Mouse (Mus musculus) cortical plate, adult 2 months (tissue): Measurements from ENCODE around the gene AI854703. TPM values are rescaled to one million over a fixed set of nuclear protein-coding genes. Genes with fewer than 3 reads are reported as not detected.

Experiments used
- H3K27ac ChIP-seq: fragments of 200-500 bp; 2 replicates; pipeline ENCODE4 v1.5.1; 2012; ENCODE audit warnings: low read length, control low read depth, inconsistent platforms; ENCODE audit not compliant: insufficient read depth
- H3K4me1 ChIP-seq: fragments of 200-500 bp; 2 replicates; pipeline ENCODE4 v1.6.1; 2011; ENCODE audit warnings: low read length; ENCODE audit not compliant: control insufficient read depth, insufficient read depth
- H3K4me3 ChIP-seq: fragments of 200-500 bp; 2 replicates; pipeline ENCODE4 v1.5.1; 2011; ENCODE audit warnings: mild to moderate bottlenecking, low read length, control low read depth; ENCODE audit not compliant: insufficient read depth
- CTCF ChIP-seq: fragments of 200-500 bp; IDR thresholded peaks from 2 replicates; pipeline ENCODE4 v1.5.1; 2011; ENCODE audit warnings: mild to moderate bottlenecking, control low read depth, low read length; ENCODE audit not compliant: insufficient read depth; ENCODE audit errors: extremely low read depth
- POLR2A ChIP-seq: fragments of 200-500 bp; IDR thresholded peaks from 2 replicates; pipeline ENCODE4 v1.6.1; 2011; ENCODE audit warnings: mild to moderate bottlenecking, low read length, control low read depth; ENCODE audit not compliant: insufficient read depth; ENCODE audit errors: extremely low read depth
- polyA plus RNA-seq: library from polyadenylated mRNA; depleted of rRNA; stranded (reverse); fragments of >200 nt; gene quantifications from 2 replicates; pipeline ENCODE4 v1.2.3, GENCODE M21; 2012

AI854703 gene
- polyA plus RNA-seq, 1 experiment = 28.4 TPM

GRCm38 (mm10) chr6:48646995-48647394 is 20.4 kb downstream of the AI854703 start, which contains the start of gene Gimap8:
Gene Gimap8, plus strand, starts transcription at chr6:48647234.
- TF ChIP-seq POLR2A = no peak
- peak; percentile 37; the same call in 1 of the 2 replicates for TF ChIP-seq CTCF
- no peak within 1 kb of the TSS for H3K4me3 ChIP-seq
- no peaks in the 10 kb centered on the region for H3K4me1 ChIP-seq
- no peak within 1 kb of the TSS for H3K27ac ChIP-seq

DNA sequence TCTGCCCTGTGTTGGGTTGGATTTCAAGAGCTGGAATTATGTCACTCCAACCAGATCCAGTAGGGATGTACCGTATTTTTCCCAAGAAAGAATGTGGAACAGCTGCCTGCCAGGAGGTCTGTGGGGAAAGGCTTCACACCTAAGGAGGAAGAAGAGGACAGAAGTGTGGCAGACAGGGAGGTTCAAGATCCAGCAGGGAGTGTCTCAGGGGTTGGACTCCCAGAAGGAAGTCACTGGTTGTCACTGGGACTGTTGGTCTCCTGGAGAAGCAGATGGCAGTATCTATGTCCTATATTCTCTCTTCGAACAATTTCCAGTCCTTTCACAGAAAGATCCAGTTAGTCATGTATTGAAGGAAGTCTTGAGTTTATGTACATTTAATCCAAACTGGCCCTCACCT is 21.0 kb downstream of the AI854703 start:
- Histone ChIP-seq H3K27ac (no peak overlapping the region), H3K4me1 (no peaks in the 10 kb centered on the region), H3K4me3 (no peak overlapping the region)
- no peak for TF ChIP-seq POLR2A
- no peak for TF ChIP-seq CTCF

DNA sequence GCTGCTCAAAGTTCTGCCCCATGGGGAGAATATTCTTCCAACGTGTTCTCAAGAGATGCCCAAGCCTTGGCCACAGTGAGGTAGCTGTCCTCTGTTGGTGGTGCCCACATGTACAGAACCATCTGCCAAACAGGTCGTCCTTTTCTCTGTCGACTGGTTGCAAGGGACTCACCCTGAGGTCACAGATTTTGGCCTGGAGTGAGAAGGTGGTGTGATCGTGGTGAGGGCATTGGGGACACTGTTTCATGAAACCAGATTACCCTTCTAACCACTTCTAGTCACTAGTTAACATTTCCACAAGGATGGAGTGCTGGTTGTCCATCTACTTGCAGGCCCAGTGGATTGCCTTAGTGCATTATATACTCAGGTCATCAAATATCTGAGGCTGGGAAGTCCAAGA is 22.2 kb downstream of the AI854703 start:
- no peak for TF ChIP-seq POLR2A
- TF ChIP-seq CTCF = no peak

GRCm38 (mm10) chr6:48650041-48650440 is 23.5 kb downstream of the AI854703 start:
- Histone ChIP-seq H3K4me3 (no peak overlapping the region), H3K4me1 (no peaks in the 10 kb centered on the region), H3K27ac (no peak overlapping the region)
- TF ChIP-seq POLR2A = no peak
- TF ChIP-seq CTCF = no peak

More for the DNA sequence above, 22.2 kb downstream of the AI854703 start:
- Histone ChIP-seq H3K4me1 (no peaks in the 10 kb centered on the region), H3K27ac (no peak overlapping the region), H3K4me3 (no peak overlapping the region)

- Histone ChIP-seq H3K4me1 (no peaks in the 10 kb centered on the region), H3K27ac (no peak overlapping the region), H3K4me3 (no peak overlapping the region)
- no peak for TF ChIP-seq CTCF
- no peak for TF ChIP-seq POLR2A
Observed at GRCm38 (mm10) chr6:48658721-48659120, 32.2 kb downstream of the AI854703 start.

GRCm38 (mm10) chr6:48664750-48665149 is 38.2 kb downstream of the AI854703 start:
- Histone ChIP-seq H3K4me1 (no peaks in the 10 kb centered on the region), H3K27ac (no peak overlapping the region), H3K4me3 (no peak overlapping the region)
- TF ChIP-seq POLR2A (no peak), CTCF (no peak)

GRCm38 (mm10) chr6:48665471-48665870 is 38.9 kb downstream of the AI854703 start:
- Histone ChIP-seq H3K27ac (no peak overlapping the region), H3K4me3 (no peak overlapping the region), H3K4me1 (no peaks in the 10 kb centered on the region)
- TF ChIP-seq POLR2A (no peak), CTCF (no peak)

DNA sequence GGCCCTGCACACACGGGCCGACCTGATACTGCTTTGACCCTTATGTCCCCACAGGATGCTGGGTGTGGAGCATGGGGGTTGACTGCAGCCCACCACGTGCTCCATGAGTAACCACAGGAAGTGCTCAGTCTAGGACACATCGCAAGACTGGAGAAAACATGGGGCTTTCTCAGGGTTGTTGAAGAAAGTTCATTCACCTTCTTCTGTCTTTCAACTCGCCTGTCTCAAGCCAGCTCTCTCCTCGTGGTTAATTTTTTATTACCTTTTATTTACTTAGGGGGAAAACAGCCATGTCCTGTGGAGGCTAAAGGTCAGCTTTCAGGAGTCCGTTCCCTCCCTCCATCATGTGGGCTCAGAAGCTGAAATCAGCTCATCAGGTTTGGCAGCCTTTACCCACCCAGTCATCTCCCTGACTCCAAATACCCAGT is 39.6 kb downstream of the AI854703 start:
- Histone ChIP-seq H3K4me3 (no peak overlapping the region), H3K4me1 (no peaks in the 10 kb centered on the region), H3K27ac (no peak overlapping the region)
- TF ChIP-seq CTCF = no peak
- TF ChIP-seq POLR2A = no peak

DNA sequence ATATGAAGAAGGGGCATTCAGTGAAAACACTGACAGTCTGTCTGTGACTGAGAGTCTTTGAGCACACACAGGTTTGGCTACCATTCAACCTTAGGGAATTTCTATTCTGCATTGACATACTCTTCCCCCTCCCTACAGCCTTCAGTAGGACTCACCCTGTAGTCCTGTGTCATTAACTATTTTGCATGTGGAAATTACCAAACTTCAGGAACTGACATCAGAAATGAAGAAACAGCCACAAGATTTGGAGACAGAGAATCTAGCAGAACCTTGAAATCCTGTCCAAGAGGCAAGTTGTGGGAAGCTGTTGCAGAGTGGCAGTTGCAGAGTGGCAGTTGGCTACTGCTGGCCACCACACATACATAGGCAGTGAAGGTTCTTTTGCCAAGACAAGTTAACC is 41.5 kb downstream of the AI854703 start:
- no peaks in the 10 kb centered on the region for H3K4me1 ChIP-seq
- no peak overlapping the region for H3K4me3 ChIP-seq
- no peak overlapping the region for H3K27ac ChIP-seq
- no peak for TF ChIP-seq CTCF
- no peak for TF ChIP-seq POLR2A

- no peak for TF ChIP-seq CTCF
- no peak for TF ChIP-seq POLR2A
- Histone ChIP-seq H3K4me1 (no peaks in the 10 kb centered on the region), H3K4me3 (no peak overlapping the region), H3K27ac (no peak overlapping the region)
Observed at GRCm38 (mm10) chr6:48669446-48669969, 42.9 kb downstream of the AI854703 start.
